Mouse (Mus musculus): ENCODE data around the gene Baiap2l2. TPM values are rescaled to one million over a fixed set of nuclear protein-coding genes. Genes with fewer than 3 reads are reported as not detected.

Gene Baiap2l2
- polyA plus RNA-seq, 1 experiment from 2014 or later: 14.7 TPM

DNA sequence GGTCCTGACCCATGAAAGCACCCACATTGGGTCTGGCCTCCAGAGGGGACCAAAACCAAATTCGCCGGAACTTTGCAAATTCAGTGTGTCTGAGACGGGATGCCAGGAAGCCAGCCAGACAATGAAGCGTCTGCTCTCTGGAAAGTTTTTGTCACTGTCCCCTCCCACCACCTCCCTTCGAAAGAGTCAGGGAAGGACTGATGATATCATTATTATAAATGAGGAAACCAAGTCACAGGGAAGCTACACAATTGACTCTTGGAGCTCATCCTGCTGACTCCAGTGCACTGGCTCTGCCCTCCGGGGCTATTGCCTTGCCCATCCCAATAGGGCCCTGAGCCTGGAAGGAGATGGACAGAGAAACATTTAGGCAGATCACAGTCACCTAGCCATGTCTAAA lies 71.7 kb downstream of the Baiap2l2 start:
- WGBS: 60% methylated on average over 6 of the region's 6 CpGs
- Histone ChIP-seq H3K36me3 (no peaks in the 10 kb centered on the region), H3K4me3 (no peak overlapping the region), H3K27ac (no peak overlapping the region; the same call in 1 of the 2 replicates), H3K9me3 (no peaks in the 10 kb centered on the region), H3K4me1 (peaks cover 39% of the 10 kb centered on the region), H3K27me3 (ENCODE audit: insufficient read depth, poor library complexity, severe bottlenecking) (peaks cover 7% of the 10 kb centered on the region; the same call in 1 of the 2 replicates)
- no peak for DNase-seq (ENCODE audit: low spot score)

DNA sequence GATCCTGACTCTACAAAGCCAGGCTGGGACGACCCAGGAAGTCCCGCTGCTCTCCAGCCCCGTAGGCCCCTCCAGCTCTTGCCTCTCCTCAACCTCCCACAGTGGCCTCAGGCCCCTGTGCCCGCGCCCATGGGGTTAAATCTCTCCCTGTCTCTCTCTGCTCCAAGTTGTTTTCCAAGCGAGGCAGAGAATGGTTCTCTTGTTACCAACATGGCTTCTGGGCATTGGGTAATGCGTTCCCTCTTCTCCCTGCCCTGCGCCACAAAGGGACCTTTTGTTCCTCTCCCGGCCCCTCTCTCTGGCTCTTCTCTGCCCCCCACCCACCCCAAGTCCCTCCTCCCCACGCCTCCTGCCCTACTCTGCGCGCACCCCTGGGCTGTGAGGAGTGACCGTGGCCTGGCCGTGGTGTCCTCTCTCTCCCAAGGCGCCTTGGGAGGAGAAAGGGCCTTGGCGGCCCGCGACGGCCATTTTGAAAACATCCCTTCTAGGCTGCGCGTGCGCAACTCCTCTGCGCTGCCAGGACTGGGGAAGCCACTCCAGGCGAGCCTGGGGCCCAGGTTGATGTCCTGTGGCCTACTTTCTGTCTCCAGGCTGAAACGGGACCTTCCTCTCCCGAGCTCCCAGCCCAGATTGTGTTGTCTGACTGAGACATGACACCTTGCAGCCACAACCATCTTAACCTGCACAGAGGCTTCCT lies 72.4 kb downstream of the Baiap2l2 start:
- Histone ChIP-seq H3K4me1 (peaks cover 46% of the 10 kb centered on the region), H3K27ac (peak overlapping the region; percentile 53), H3K4me3 (no peak overlapping the region), H3K36me3 (no peaks in the 10 kb centered on the region), H3K27me3 (ENCODE audit: insufficient read depth, poor library complexity, severe bottlenecking) (peaks cover 7% of the 10 kb centered on the region; the same call in 1 of the 2 replicates), H3K9me3 (no peaks in the 10 kb centered on the region)
- DNase-seq (ENCODE audit: low spot score): no peak
- WGBS: 81% methylated on average over 26 of the region's 26 CpGs

DNA sequence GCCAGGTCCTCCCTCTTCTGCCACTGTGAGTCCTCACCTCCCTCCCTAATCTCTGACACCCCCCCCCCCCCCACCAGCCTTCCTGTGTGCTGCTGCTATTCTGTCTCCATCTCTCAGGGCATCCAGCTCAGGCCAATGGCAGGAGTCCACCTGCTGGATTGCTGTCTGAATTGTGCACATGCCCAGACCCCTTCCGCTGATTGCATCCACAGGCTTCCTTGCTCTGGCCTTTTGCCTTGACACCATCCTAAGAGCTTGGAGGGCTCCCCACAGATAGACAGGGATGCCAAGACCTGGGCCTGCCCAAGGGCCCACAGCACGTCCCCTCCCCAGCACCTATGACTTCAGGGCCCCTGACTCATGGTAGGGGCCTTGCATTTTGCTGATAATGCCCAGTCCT lies 75.0 kb downstream of the Baiap2l2 start:
- H3K9me3 ChIP-seq: no peaks in the 10 kb centered on the region
- peak overlapping the region; percentile 50; the same call in 1 of the 2 replicates for H3K27ac ChIP-seq
- DNase-seq (ENCODE audit: low spot score): no peak
- peaks cover 49% of the 10 kb centered on the region for H3K4me1 ChIP-seq
- H3K27me3 ChIP-seq (ENCODE audit: insufficient read depth, poor library complexity, severe bottlenecking): peaks cover under 1% of the 10 kb centered on the region; the same call in 1 of the 2 replicates
- no peak overlapping the region; the same call in 1 of the 2 replicates for H3K4me3 ChIP-seq
- 58% methylated on average over 2 of the region's 2 CpGs for WGBS
- no peaks in the 10 kb centered on the region for H3K36me3 ChIP-seq

DNA sequence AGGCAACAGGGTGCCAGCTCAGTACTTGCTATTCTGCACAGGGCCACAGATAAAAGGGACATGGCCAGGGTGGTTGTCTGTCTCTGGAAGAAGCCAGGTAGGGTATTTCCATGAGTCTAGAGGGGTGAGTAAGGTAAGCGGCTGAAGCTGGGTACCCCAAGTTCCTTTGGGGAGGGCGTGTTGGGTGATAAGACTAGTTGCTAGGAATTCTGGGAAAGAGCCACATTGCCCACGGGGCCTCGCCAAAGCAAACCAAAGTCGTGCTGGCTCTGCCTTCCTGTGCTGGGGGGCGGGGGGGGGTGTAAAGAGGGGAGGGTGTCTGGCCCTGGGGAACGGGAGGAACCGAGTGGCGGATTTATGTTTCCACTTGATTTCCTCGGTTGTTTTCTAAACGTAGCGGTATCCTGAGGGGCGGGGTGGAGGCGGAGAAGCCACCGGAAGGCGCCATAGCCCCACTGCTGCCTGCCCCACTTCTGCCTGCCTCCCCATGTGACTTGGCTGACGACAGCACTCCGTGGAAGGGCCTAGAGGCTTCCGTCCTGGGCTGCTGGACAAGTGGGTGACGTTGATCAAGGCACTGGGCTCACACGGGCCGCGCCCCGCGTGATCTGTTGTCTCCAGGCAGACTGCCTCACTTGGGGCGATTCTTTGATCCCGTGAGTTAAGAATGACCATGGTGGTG lies 76.4 kb downstream of the Baiap2l2 start:
- DNase-seq (ENCODE audit: low spot score): no peak
- peak overlapping the region; percentile 52; the same call in 1 of the 2 replicates for H3K27ac ChIP-seq
- no peaks in the 10 kb centered on the region for H3K9me3 ChIP-seq
- H3K4me1 ChIP-seq: peaks cover 45% of the 10 kb centered on the region
- H3K36me3 ChIP-seq: no peaks in the 10 kb centered on the region
- H3K27me3 ChIP-seq (ENCODE audit: insufficient read depth, poor library complexity, severe bottlenecking): peaks cover 9% of the 10 kb centered on the region; the same call in 1 of the 2 replicates
- H3K4me3 ChIP-seq: no peak overlapping the region
- 79% methylated on average over 27 of the region's 27 CpGs for WGBS

DNA sequence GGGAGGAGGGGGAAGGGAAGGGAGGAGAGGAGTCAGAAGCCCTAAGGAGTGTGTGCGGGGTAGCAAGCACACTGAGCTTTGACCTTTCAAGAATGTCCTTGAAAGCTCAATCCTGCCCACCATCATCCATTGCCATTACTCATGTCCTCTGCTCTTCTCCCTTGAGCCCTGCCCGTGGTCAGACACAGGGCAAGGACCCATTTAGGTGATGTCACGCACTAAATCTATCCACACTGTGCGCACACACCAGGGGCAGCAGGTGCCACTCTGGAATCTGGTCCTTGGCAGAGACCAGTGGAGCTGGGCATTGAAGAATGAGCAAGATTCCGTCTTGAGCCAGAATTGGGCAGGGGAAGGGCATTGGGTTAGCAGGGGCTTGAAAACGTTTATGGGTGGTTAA lies 77.1 kb downstream of the Baiap2l2 start:
- Histone ChIP-seq H3K9me3 (no peaks in the 10 kb centered on the region), H3K36me3 (no peaks in the 10 kb centered on the region), H3K4me3 (no peak overlapping the region), H3K4me1 (peaks cover 39% of the 10 kb centered on the region), H3K27me3 (ENCODE audit: insufficient read depth, poor library complexity, severe bottlenecking) (peaks cover 16% of the 10 kb centered on the region; the same call in 1 of the 2 replicates), H3K27ac (no peak overlapping the region)
- WGBS: 73% methylated on average over 6 of the region's 6 CpGs
- DNase-seq (ENCODE audit: low spot score): no peak

Other genes with a start within 250 kb of the Baiap2l2 start
- gene Galr3, start 243.7 kb downstream of the Baiap2l2 start, polyA plus RNA-seq (2016; fragmentation: Nextera tagmentation; extraction: Ambion mirVana): 0.26 TPM in 1 of 2 replicates, not detected in the other
- 34.8 and 48.7 TPM in 2 replicates for gene Ankrd54, start 222.6 kb downstream of the Baiap2l2 start, polyA plus RNA-seq (2016; fragmentation: Nextera tagmentation; extraction: Ambion mirVana)
- 201 and 226 TPM in 2 replicates for gene Eif3l, start 210.4 kb downstream of the Baiap2l2 start, polyA plus RNA-seq (2016; fragmentation: Nextera tagmentation; extraction: Ambion mirVana)
- 13.1 and 14.5 TPM in 2 replicates for gene Micall1, start 176.6 kb downstream of the Baiap2l2 start, polyA plus RNA-seq (2016; fragmentation: Nextera tagmentation; extraction: Ambion mirVana)
- 289 and 326 TPM in 2 replicates for gene Polr2f, start 144.5 kb downstream of the Baiap2l2 start, polyA plus RNA-seq (2016; fragmentation: Nextera tagmentation; extraction: Ambion mirVana)
- 6.0 and 8.1 TPM in 2 replicates for gene 1700088E04Rik, start 144.3 kb downstream of the Baiap2l2 start, polyA plus RNA-seq (2016; fragmentation: Nextera tagmentation; extraction: Ambion mirVana)
- 0.34 and 1.6 TPM in 2 replicates for gene Sox10, start 120.3 kb downstream of the Baiap2l2 start, polyA plus RNA-seq (2016; fragmentation: Nextera tagmentation; extraction: Ambion mirVana)
- gene Pick1, start 56.4 kb downstream of the Baiap2l2 start, polyA plus RNA-seq (2016; fragmentation: Nextera tagmentation; extraction: Ambion mirVana): 41.0 and 41.3 TPM in 2 replicates
- gene Gm49486, start 56.1 kb downstream of the Baiap2l2 start, polyA plus RNA-seq (2016; fragmentation: Nextera tagmentation; extraction: Ambion mirVana): 0.16 and 0.39 TPM in 2 replicates
- 0.15 and 0.26 TPM in 2 replicates for gene Slc16a8, start 30.8 kb downstream of the Baiap2l2 start, polyA plus RNA-seq (2016; fragmentation: Nextera tagmentation; extraction: Ambion mirVana)
- gene Pla2g6, start 42.9 kb upstream of the Baiap2l2 start, polyA plus RNA-seq (2016; fragmentation: Nextera tagmentation; extraction: Ambion mirVana): 17.2 and 17.3 TPM in 2 replicates
- 1.6 and 2.0 TPM in 2 replicates for gene Maff, start 61.1 kb upstream of the Baiap2l2 start, polyA plus RNA-seq (2016; fragmentation: Nextera tagmentation; extraction: Ambion mirVana)
- 67.7 and 76.3 TPM in 2 replicates for gene Tmem184b, start 118.0 kb upstream of the Baiap2l2 start, polyA plus RNA-seq (2016; fragmentation: Nextera tagmentation; extraction: Ambion mirVana)
- 87.9 and 102 TPM in 2 replicates for gene Csnk1e, start 170.0 kb upstream of the Baiap2l2 start, polyA plus RNA-seq (2016; fragmentation: Nextera tagmentation; extraction: Ambion mirVana)
- 0.06 TPM in 1 of 2 replicates, not detected in the other for gene Kcnj4, start 219.7 kb upstream of the Baiap2l2 start, polyA plus RNA-seq (2016; fragmentation: Nextera tagmentation; extraction: Ambion mirVana)
- gene Kdelr3, start 230.9 kb upstream of the Baiap2l2 start, polyA plus RNA-seq (2016; fragmentation: Nextera tagmentation; extraction: Ambion mirVana): 29.8 and 40.5 TPM in 2 replicates